In the genomic region with DNA sequence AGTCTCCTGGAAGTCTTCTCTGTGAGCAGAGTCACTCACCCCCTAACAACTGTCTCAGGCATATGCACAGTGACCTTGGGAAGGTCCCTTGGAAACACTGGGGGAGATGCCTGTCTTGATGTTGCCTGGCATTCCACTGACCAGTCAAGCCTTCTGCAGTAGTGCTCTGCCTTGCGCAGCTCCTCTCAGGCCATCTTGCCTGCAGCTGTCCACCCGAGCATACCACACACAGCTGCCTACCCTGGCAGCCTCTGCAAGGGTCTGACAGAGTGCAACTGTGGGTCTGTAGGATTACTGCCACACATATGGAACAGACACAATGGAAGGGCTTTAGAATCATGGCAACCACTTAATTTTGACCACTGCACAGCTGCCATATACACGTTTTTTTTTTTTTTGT, we compare ENCODE assay signal across 27 mouse cellular contexts. TPM values are rescaled to one million over a fixed set of nuclear protein-coding genes. Genes with fewer than 3 reads are reported as not detected.
DNase-seq lines count a peak whose midpoint lies in the region; ATAC-seq and TF ChIP-seq lines count a peak whose summit lies in the region.
"Had no signal": no experiment of that assay in that cellular context is flagged by ENCODE, and none has a peak within 500 bp of the region (broad histone marks: within the 10 kb centered on the region; RNA-seq: fewer than 3 reads in every experiment).

No protein-coding gene starts in this region.

- 67% methylated on average over 3 of the region's 3 CpGs for WGBS in hindbrain, postnatal 0 days
- 74% methylated on average over 3 of the region's 3 CpGs for WGBS in hindbrain, embryonic 14.5 days
- WGBS in limb, embryonic 13.5 days, result 62% methylated on average over 3 of the region's 3 CpGs

- H3K27ac ChIP-seq in hindbrain, postnatal 0 days, result no peak overlapping the region
- H3K27ac ChIP-seq in hindbrain, embryonic 14.5 days, result no peak overlapping the region
- H3K27ac ChIP-seq in limb, embryonic 13.5 days, result no peak overlapping the region
- H3K27ac ChIP-seq: hindbrain, embryonic 13.5 days; liver, embryonic 14.5 days; midbrain, embryonic 12.5 days had no signal

- H3K27me3 ChIP-seq in hindbrain, postnatal 0 days (ENCODE audit: insufficient read depth, low read length), result no peaks in the 10 kb centered on the region
- no peaks in the 10 kb centered on the region for H3K27me3 ChIP-seq in hindbrain, embryonic 14.5 days (ENCODE audit: control insufficient read depth, insufficient read depth, low read length)
- H3K27me3 ChIP-seq in limb, embryonic 13.5 days, result no peaks in the 10 kb centered on the region; the same call in 1 of the 2 replicates
- H3K27me3 ChIP-seq: hindbrain, embryonic 13.5 days; midbrain, embryonic 12.5 days had no signal

- no peak for TF ChIP-seq CTCF in hindbrain, postnatal 0 days (IDR thresholded peaks at IDR 0.05; ENCODE audit: low read depth)

- H3K4me2 ChIP-seq in hindbrain, postnatal 0 days (ENCODE audit: low read depth, low read length), result no peak overlapping the region
- no peak overlapping the region for H3K4me2 ChIP-seq in hindbrain, embryonic 14.5 days (replicated peaks)
- H3K4me2 ChIP-seq in limb, embryonic 13.5 days (replicated peaks), result no peak overlapping the region
- H3K4me2 ChIP-seq: heart, embryonic 11.5 days; hindbrain, embryonic 13.5 days; midbrain, embryonic 12.5 days had no signal

- H3K9me3 ChIP-seq in hindbrain, postnatal 0 days (ENCODE audit: low read length), result no peaks in the 10 kb centered on the region
- H3K9me3 ChIP-seq in hindbrain, embryonic 14.5 days (ENCODE audit: control insufficient read depth, low read length), result no peaks in the 10 kb centered on the region
- no peaks in the 10 kb centered on the region for H3K9me3 ChIP-seq in limb, embryonic 13.5 days
- H3K9me3 ChIP-seq: hindbrain, embryonic 13.5 days; midbrain, embryonic 12.5 days had no signal

- peak; percentile 53; the same call in 1 of the 2 replicates for ATAC-seq in hindbrain, postnatal 0 days
- ATAC-seq in hindbrain, embryonic 14.5 days (ENCODE audit: low FRiP score), result no peak
- peak; percentile 70 for ATAC-seq in limb, embryonic 13.5 days (ENCODE audit: low FRiP score, low read depth)
- ATAC-seq: forebrain, embryonic 14.5 days; inflammation-experienced regulatory T-cells, adult 6 months had no signal

- no peaks in the 10 kb centered on the region for H3K36me3 ChIP-seq in hindbrain, postnatal 0 days (ENCODE audit: insufficient read depth, low read length)
- H3K36me3 ChIP-seq in hindbrain, embryonic 14.5 days (replicated peaks; ENCODE audit: control insufficient read depth, insufficient read depth), result no peaks in the 10 kb centered on the region
- H3K36me3 ChIP-seq in limb, embryonic 13.5 days, result no peaks in the 10 kb centered on the region
- H3K36me3 ChIP-seq: hindbrain, embryonic 13.5 days; midbrain, embryonic 12.5 days had no signal

- no peaks in the 10 kb centered on the region for H3K4me1 ChIP-seq in hindbrain, postnatal 0 days (ENCODE audit: insufficient read depth, low read length)
- H3K4me1 ChIP-seq in hindbrain, embryonic 14.5 days (replicated peaks; ENCODE audit: control insufficient read depth, insufficient read depth, low read length), result peaks cover 4% of the 10 kb centered on the region; the same call in 1 of the 2 replicates
- peaks cover 20% of the 10 kb centered on the region for H3K4me1 ChIP-seq in limb, embryonic 13.5 days

- DNase-seq in hindbrain, postnatal 0 days (ENCODE audit: low spot score), result no peak
- no peak for DNase-seq in hindbrain, embryonic 14.5 days (ENCODE audit: low spot score)
- DNase-seq in kidney, postnatal 4 days, result peak; percentile 18 to 20
- no peak for DNase-seq in kidney, postnatal 10 days
- peak; percentile 12 for DNase-seq in brain, adult 2 months (ENCODE audit: low read depth, low spot score)
- DNase-seq in ovary, postnatal 14 days (ENCODE audit: low spot score), result no peak
- no peak for DNase-seq in ovary, adult 18-20 months (ENCODE audit: low spot score)
- DNase-seq: adrenal gland, postnatal 14 days; cerebellum, adult 11-12 months; gastrocnemius, postnatal 14 days; heart, adult 18-20 months; heart, postnatal 36 days; kidney, adult 11 months; layer of hippocampus, adult 9-11 months; liver; lung, adult 2 months; lung, postnatal 10 days; right cerebral cortex, postnatal 4 days; thymus, postnatal 4 days had no signal

- H3K4me3 ChIP-seq in hindbrain, postnatal 0 days (ENCODE audit: low read length), result no peak overlapping the region
- H3K4me3 ChIP-seq in hindbrain, embryonic 14.5 days (replicated peaks; ENCODE audit: low read length), result no peak overlapping the region
- no peak overlapping the region for H3K4me3 ChIP-seq in limb, embryonic 13.5 days
- H3K4me3 ChIP-seq: hindbrain, embryonic 13.5 days; midbrain, embryonic 12.5 days had no signal

- no peak overlapping the region for H3K9ac ChIP-seq in hindbrain, postnatal 0 days (replicated peaks; ENCODE audit: low read length)
- no peak overlapping the region for H3K9ac ChIP-seq in hindbrain, embryonic 14.5 days
- H3K9ac ChIP-seq in limb, embryonic 13.5 days, result no peak overlapping the region
- H3K9ac ChIP-seq: hindbrain, embryonic 13.5 days; liver, embryonic 14.5 days; midbrain, embryonic 12.5 days had no signal

RNA-seq across cellular contexts. Expression of gene Pip4k2a, which starts 32.8 kb away (rescaled TPM):
- total RNA-seq in hindbrain, postnatal 0 days (2014; rRNA removed), result 5.5 and 5.6 TPM in 2 replicates
- polyA plus RNA-seq in hindbrain, postnatal 0 days (2015; fragmentation: Nextera tagmentation; extraction: Ambion mirVana), result 8.2 and 8.9 TPM in 2 replicates
- polyA plus RNA-seq in hindbrain, embryonic 14.5 days (2014; fragmentation: Nextera tagmentation; extraction: Ambion mirVana), result 14.2 and 15.7 TPM in 2 replicates
- 8.5 and 8.6 TPM in 2 replicates for polyA plus RNA-seq in limb, embryonic 13.5 days (2015; fragmentation: Nextera tagmentation; extraction: Ambion mirVana)

RNA-seq across cellular contexts. Expression of gene 4930426L09Rik, which starts 33.0 kb away (rescaled TPM):
- total RNA-seq in hindbrain, postnatal 0 days (2014; rRNA removed), result 0.68 and 2.0 TPM in 2 replicates
- 0.35 and 0.76 TPM in 2 replicates for polyA plus RNA-seq in hindbrain, postnatal 0 days (2015; fragmentation: Nextera tagmentation; extraction: Ambion mirVana)
- polyA plus RNA-seq in hindbrain, embryonic 14.5 days (2014; fragmentation: Nextera tagmentation; extraction: Ambion mirVana), result 0.60 and 0.74 TPM in 2 replicates
- polyA plus RNA-seq in limb, embryonic 13.5 days (2015; fragmentation: Nextera tagmentation; extraction: Ambion mirVana), result 0.38 and 0.42 TPM in 2 replicates
- total RNA-seq: common myeloid progenitor, adult 5-6 weeks; heart, adult 18-20 months had no signal

Comparison
In these comparisons a context has a peak if more than half of its experiments do, and no peak if none do; other contexts are left out.
1. DNase-seq: peak in kidney, postnatal 4 days (2 of 2) and brain, adult 2 months (single experiment); none in hindbrain, postnatal 0 days (single experiment), hindbrain, embryonic 14.5 days (single experiment), kidney, postnatal 10 days (single experiment), ovary, postnatal 14 days (single experiment) and ovary, adult 18-20 months (single experiment).